Mouse (Mus musculus): ENCODE data around the gene Tssk1.

The Tssk1 gene

DNA sequence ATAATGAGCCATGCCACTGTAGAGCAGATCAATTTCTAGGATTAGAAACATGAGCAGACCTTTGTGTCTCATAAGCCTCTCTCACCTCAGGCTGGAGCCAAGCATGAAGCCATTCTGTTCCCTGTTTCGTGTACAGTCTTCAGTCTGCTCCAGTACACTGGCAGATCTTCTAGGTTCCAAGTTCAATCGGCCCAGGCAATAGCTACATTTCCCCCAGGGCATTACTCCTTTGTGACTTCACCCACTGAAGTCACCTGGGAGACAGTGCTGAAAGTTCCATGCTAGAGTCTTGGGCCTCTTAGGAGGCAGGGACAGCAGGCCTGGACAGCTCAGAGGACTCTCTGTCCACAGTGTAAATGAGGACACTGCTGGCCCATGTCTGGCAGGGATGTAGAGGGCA is at the start of gene Tssk1:
Gene Tssk1, plus strand, starts transcription at position 301 of the 400 bp plus-strand sequence.
- in situ Hi-C loops (cut with MboI) = no loop called here

DNA sequence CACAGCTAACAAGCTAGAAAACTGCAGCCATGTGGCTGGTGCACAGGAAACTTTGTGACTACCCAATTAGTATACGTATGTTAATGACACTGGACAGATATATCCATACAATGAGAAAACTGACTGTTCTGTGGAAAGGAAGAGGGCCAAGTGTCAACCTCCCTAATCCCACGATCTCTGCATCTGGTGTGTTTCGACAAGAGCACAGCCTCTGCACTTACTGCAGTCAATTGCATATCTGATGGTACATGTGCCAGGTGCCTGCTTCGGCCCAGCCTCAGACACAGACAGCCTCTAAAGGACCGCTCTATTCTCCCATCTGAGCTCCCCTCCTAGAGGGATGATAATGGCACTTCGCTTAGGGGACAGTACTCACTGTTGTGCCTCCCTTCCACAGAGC is 45.6 kb upstream of the Tssk1 start:
- in situ Hi-C loops (cut with MboI) = no loop called here

DNA sequence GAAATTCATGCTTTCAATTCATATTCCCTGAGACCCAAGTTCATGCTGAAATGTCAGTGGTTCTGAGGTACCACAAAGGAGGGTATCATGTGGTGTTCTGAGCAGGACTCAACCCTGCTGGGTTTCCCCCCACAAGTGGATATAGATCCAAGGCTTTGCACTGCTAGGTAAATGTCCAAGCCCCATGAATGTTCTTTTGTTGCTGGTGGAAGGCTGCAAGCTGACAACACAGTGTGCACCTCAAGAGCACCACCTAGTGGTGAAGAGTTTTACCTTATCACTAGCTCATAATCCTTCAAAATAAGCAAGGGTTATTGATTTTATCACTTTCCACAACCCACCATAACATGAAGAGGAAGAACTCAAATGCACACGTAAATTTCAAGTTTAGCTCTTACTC is 45.1 kb upstream of the Tssk1 start:
- in situ Hi-C loops (cut with MboI) = no loop called here

DNA sequence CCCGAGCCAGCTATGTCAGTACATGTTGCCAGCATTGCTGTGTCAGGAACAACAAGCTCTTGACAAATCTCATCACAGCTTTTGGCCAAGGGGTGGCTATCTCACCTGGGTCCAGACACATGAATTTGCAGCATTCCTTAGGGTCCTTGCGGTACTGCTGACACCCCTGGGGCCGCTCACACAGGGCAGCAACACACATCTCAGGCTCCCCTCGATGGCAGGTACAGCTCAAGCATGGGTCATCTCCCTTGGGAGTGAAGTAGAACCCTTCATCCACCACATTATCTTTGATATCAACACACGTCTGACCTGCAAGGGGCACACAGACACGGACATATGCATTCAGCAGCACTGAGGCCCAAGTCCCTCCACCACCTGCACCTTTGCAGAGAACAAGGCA is 44.5 kb upstream of the Tssk1 start:
- in situ Hi-C loops (cut with MboI) = no loop called here

DNA sequence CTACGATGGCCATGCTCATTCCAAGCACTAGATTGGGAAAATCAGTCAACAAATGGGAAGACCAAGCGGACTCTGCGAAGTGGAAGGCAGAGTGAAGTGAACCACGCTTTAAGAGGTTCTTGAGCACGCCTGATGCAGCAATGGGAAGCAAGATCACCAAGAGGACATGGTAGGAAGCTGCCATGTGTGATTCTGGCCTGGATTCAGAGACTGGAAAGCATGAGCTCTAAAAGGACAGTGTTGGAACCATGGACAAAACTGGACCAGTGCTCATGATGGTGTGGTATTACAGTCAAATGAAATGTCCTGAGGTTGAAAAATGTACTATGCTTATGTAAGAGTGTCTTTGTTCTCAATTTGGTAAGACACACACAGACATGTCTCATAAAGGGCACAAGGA is 42.7 kb upstream of the Tssk1 start:
- in situ Hi-C loops (cut with MboI) = no loop called here

DNA sequence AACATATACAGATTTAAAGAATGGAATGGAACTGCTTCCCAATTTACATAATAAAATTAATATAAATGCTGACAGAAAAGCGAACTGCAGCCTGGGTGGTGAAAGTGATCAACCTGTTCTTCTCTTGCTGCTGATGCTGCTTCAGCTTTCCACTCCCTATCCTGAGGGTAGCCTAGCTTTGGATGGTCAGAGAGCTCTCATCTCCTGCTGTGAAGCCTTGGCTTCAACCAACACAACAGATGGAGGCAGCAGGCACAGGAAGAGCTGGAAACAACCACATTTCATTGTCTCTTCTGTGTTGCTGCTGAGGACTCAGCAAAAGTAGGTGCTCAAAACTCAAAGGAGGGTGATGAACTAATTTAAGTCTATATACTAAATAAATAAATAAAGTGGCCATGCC is 42.2 kb upstream of the Tssk1 start:
- in situ Hi-C loops (cut with MboI) = no loop called here

DNA sequence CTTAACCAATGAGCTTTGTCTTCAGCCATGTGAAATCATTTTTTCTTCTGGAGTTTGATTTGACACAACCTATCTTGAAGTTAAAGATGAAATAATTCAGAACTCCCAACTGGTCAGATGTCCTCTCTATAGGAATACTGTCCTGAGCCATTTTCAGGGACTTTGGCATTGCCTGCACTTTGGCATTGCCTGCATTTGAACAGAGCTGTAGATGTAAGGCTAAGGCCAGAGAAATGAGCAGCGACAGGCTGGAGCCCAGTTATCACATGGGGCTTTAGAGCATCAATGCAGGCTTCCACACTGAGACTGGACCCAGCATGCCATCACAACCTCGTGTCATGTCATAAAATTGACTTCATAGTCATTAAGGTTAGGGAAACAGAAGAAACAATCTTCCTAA is 40.8 kb upstream of the Tssk1 start:
- in situ Hi-C loops (cut with MboI) = no loop called here

DNA sequence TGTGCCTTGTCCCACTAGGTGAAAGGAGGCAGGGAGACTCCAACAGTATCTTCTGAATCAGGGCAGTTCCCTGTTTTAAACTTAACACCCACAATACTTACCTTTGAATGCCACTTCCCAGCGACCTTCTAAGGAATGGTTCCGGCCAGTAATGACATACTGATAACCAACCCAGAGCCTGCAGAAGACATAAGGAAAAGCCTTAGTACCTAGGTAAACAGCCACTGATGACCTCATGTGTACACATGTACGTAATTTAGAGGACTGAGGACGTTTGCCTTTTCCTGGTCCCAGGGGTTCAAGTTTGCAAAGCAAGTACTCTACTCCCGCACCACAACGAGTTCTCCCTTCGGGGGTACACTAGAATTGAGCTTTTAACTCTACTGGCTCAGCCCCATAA is 36.9 kb upstream of the Tssk1 start:
- in situ Hi-C loops (cut with MboI) = no loop called here

DNA sequence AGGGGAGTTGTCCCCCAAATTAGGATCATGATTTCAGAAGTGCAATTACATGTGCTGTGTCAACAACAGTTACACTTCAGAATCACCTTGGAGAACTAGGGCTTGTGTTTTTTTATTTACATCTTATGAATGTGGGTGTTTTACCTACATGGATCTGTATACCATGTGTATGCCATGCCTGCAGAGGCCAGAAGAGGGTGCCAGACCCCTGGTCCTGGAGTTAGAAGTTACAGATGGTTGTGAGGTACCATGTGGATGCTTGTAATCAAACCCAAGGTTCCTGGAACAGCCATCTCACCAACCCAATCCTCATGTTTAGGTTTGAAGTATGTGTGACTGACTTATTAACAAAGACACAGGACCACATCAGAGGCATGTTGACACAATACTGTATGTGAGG is 35.4 kb upstream of the Tssk1 start:
- in situ Hi-C loops (cut with MboI) = no loop called here

DNA sequence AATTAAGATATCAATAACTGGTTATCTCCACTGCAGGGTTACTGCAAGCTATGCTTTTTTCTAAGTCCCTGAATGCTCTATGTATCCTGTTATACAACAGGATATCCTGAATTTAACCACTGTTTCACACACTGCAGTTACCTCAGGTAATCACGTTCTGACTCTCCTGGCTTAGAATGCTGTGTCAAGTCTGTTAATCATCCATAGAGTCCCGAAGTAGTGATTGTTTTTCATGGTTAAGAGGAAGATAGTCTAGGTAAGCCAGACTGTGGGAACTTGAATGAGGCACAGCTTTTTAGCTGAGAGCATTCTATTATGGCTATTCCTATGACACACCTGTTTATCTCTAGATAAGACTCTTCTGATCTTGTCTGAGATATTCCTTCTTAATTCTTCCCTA is 28.7 kb upstream of the Tssk1 start:
- in situ Hi-C loops (cut with MboI) = no loop called here

DNA sequence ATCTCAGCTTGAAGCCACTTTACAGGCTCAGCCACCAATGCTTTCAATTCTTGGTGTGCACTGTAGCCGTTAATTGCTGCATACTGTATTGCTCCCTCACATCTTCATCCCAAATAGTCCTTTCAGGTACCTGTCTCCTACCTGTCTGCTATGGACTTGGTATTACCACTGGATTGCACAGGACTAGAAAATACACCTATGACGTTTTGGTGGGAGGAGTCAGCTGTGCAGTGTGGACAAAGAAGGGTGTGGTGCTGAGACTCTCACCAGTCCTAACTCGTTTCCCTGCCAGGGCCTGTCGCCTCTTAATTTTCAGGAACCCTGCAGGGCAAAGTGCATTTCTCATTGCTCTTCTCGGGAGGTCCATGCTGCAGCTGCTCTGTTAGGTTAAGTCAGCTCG is 28.3 kb upstream of the Tssk1 start:
- in situ Hi-C loops (cut with MboI) = no loop called here

DNA sequence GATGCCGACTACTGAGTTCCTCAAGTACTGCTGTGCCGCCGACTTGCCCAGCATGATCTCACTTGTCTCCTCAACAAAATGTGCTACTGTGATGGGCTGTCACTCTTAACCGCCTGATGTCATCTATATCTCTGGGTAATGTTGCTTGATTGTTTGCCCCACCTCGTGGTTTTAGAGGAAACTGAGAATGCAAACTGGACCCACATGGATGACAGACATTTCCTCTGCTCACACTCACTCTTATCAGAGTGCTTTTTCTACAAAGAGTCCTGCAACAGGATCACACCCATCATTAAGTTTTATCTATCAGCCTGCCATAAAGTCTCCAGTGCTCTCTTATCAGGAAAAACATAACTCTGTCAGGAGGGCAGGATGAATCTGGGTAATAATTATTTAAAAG is 22.8 kb upstream of the Tssk1 start:
- in situ Hi-C loops (cut with MboI) = no loop called here

DNA sequence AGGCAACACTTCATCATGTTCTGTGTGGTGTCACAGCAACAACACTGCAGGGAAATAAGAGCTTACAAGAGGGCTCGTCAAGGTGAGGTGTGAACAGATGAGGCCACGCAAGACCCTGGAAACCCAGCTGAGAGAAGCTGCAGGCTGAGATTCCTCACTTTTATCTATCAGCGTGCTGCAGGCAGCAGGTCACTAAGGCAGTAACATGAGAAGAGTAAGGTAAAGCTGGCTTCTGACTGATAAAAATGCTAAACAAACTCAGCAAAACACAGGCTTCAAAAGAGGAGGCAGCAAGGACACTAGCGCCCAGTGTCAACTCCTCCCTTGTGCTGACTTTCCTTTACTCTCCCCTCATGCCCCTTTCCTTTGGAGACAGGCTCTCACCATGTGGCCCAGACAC is 21.0 kb upstream of the Tssk1 start:
- in situ Hi-C loops (cut with MboI) = no loop called here

DNA sequence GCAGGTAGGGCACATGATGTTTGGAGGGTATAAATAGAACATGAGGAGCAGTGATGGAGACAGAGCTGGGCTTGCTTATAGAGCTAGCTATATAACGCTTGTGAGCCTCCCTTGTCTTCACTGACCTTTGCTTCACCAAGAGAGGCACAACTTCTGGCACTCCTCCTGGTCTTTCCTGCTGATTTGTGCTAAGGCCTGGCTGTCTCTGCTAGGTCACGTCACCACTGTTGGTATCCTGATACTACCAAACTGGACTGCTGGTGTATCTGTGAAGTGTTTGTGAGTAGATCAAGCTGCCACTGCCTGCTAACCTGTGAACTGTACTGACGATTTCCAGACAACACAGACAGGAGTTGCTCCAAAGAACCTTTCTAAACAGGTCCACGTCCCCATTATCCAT is 18.8 kb upstream of the Tssk1 start:
- in situ Hi-C loops (cut with MboI) = no loop called here

DNA sequence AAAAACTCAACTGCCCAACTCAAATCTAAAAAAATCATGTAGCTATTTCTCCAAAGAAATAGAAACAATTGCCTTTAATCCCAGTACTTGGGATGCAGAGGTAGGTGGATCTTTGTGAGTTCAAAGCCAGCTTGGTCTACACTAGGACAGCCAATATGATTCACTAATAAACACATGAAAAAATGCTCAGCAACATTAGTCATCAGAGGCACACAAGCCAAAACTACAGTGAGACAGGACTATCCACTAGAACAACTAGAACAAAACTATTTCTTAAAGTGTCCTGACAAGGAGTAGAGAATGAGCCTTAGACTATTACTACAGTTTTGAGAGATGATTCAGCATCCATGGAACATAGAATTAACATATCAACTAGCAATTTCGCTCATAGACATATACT is 17.9 kb upstream of the Tssk1 start:
- in situ Hi-C loops (cut with MboI) = no loop called here

DNA sequence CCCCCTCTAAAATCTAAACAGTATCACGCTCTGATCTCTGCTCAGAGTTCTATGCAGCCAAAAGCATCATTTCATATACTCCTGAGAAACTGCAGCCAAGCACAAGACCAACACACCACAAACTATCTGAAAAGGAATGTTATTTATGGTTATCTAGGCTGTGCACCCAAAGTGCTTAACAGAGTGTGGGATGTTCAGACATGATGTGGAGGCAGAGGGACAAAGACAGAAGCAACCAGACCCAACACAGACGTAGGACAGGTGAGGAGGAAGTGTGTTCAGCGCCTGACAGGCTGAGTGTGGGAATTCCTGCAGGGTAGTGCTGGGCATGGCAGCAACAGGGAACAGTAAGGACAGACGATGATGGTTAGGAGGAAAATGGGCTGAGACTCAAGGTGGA is 14.5 kb upstream of the Tssk1 start:
- in situ Hi-C loops (cut with MboI) = no loop called here

DNA sequence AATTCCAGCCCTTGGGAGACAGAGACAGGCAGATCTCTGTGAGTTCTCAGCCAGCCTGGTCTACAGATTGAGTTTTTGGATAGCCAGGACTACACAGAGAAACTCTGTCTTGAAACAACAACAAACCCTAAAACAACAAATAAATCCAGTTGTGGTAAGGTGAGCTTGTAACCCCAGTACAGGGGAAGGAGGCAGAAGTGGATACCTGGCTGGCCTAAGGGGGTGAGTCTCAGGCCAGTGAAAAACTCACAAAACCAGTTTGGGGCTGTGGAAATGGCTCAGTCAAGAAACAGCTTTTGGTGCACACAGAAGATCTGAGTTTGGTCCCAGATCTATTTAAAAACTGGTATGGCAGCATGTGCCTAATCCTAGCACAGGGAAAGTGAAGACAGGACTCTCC is 11.8 kb upstream of the Tssk1 start:
- in situ Hi-C loops (cut with MboI) = no loop called here

DNA sequence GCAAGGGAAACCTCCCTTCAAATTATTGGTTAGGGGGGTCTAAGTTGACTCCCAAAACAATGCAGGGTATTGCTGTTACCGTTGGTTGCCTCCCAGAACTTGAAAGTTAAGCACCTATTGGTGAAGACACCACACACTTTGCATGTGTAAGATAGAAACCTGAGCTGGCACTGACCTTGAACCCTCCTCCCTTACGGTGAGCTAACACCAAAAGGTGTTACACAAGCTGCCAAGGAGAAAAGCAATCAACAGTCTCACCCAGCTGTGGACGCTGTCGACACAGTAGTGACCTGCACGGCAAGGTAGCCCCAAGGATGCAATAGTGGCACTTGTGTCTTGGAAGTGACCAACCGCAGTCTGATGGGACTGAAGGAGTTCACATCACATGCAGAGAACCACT is 9.9 kb upstream of the Tssk1 start:
- in situ Hi-C loops (cut with MboI) = no loop called here

DNA sequence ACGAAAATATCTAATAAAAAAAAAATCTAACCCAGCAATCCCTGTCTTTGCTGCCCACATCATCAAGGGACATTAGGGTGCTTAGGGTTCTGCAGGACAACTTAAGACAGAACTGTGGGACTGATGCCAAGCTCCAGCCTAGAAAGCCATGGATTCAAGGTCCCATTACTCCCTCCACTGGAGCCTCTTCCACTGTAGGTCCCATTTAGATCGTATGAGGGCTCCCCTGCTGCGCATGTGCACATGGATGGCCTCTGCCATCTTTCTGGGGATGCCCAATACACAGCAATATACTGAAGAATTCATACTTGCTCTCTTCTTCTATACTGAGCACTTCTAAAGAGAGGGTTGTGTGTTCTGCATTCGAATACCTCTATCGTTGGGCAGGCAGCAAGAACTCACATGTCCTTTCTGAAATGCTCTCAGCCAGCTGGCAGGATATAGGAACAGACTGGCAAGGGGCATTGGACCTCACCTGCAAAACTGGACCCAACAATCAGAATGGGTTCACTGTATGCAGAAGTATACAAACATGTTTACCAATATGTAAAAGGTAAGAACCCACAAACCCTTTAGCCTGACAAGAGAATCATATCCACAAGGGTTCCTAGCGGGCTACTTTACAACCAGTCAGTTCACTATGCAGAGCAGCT is 4.2 kb upstream of the Tssk1 start:
- in situ Hi-C loops (cut with MboI) = no loop called here

DNA sequence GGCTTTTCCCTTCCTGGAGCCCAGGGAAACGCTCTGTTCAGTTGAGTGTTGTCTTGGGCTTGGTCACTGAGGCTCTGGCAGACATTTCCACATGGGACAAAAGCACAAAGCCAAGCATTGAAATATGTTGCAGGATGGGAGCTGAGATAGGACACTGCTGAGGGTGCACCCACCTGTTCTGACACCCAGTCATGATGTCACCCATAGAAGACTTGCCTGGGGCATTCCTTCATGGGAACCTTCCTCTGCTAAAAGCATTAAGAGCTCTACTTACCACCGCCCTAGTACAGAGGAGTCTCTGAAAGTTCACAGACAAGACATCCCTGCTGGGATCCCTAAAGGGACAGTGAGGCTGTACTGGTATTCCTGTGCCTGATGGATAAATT is 3.7 kb upstream of the Tssk1 start:
- in situ Hi-C loops (cut with MboI) = no loop called here

DNA sequence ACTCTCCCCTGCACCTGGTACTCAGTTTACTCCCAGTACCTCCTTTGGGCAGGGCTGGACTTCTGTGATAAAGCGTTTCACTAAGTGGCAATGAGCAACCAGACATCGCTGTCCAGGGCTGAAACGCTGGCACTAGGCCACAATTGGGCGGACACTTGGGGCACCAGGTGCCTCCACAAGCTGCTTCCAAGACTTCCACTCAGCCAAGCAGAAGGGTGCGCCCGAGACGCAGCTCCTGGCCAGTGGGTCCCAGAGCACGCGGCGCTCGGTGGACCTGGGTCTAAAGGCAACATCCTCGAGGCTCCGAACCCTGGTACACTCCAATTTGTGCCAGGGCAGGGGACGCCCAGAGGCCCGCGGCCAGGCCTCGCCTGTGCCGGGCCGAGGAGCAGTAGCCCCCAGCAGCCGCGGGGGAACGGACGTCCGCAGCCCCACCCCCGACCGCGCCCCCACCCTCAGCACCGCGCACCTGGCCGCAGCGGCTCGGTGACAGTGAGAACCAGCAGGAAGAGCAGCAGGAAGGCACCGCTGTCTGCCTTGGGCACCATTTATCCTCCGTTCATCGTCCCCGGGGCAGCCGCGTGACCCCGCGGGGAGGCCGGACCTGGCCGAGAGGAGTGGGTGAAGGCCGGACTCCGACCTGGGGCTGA is 3.0 kb upstream of the Tssk1 start:
- in situ Hi-C loops (cut with MboI) = no loop called here

DNA sequence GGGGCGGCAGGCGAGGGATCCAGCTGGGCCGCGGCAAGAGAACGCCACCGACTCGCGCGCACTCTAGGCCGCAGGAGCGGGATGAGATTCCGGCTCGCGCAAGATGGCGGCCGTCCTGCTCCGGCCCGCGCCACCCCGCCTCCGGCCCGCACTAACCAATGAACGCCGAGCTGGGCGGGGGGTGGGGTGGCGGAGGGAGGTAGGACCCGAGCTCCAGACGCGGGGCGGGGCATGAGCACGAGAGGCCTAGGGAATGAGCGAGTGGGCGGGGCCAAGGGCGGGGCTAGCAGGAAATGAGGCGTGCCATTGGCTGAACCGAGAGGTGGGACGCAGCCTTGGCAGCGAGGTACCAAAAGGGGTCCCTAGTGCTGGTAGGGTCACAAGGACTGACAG is 2.5 kb upstream of the Tssk1 start, which contains the start of gene Gm20518:
Gene Gm20518, minus strand, starts transcription at position 105 of the 393 bp plus-strand sequence.
- in situ Hi-C loops (cut with MboI) = no loop called here

DNA sequence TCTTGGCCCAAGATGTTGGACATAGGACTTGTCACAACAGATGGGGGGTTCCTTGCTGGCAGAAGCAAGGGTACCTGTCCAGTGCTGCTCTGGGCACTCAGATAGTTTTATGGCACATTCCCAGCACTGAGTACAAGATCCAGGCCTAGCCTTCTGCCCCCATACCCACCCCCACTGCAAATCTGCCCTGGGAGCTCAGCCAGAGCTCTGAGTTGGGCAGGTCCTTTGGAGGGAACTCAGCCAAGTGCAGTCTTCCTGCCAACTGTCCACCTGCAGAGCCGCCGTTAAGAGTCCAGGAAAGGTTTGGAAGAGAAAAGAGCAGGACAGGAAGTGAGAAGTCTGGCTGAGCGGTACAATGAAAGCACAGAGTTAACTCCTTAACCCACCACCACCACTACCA is 1.4 kb upstream of the Tssk1 start:
- in situ Hi-C loops (cut with MboI) = no loop called here

DNA sequence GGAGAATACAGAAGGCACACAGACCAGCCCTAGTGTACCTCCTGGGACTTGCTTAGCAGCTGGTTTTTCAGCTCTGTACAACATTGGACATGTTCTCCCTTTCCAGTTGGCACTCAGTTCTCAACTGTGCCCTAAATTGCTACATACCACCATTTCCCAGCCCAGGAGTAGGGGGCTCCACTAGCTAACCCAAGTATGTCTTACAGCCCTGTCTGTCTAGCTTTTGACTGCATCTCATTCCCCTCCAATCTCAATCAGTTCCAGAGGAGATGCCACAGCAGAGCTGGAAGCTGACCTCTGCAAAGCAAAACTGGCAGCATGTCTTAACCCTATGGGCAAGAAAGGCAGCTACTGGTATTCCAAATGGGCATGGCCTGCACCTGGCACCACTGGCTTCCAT is 2.1 kb downstream of the Tssk1 start:
- in situ Hi-C loops (cut with MboI) = no loop called here
